Mouse (Mus musculus): ENCODE results near the gene Srp54b. TPM values are rescaled to one million over a fixed set of nuclear protein-coding genes. Genes with fewer than 3 reads are reported as not detected.
"Not testable (repeated sequence)": the region's sequence is repeated elsewhere in the genome, so short reads cannot be mapped to it uniquely, and the experiment has no call there.

The Srp54b gene
- total RNA-seq (2021), result 10 to 100 TPM; 51.3 to 55.1 TPM

- DNase-seq, result not testable (repeated sequence)
These were observed at the start of gene Srp54b for GRCm38 (mm10) chr12:55154559-55155448. Gene Srp54b (plus strand): TSS chr12:55155104.

GRCm38 (mm10) chr12:55112616-55113015 lies 42.3 kb upstream of the Srp54b start:
- not testable (repeated sequence) for DNase-seq

- not testable (repeated sequence) for DNase-seq
These were observed 30.7 kb upstream of the Srp54b start, which contains the start of gene Fam177a for GRCm38 (mm10) chr12:55124242-55124641. Gene Fam177a (plus strand): TSS chr12:55124469.

- not testable (repeated sequence) for DNase-seq
These were observed 30.2 kb upstream of the Srp54b start for GRCm38 (mm10) chr12:55124731-55125130.

DNA sequence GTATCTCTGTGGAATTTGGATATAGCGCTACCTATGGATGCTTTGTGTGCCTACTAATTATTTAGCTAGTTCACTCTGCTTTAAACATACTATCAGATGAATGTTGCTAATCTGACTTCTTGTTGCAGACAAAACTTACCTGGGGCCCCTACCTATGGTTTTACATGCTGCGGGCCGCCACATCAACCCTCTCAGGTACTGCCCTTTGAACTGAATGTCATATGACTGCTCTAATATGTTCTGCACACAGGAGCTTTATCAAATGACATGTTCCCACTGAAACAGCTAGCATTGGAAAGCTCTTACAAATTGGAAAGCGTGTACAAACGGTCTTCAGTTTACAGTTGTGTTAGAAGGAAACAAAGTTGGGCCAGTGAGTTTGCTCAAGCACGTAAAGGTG lies 19.4 kb upstream of the Srp54b start:
- not testable (repeated sequence) for DNase-seq

DNA sequence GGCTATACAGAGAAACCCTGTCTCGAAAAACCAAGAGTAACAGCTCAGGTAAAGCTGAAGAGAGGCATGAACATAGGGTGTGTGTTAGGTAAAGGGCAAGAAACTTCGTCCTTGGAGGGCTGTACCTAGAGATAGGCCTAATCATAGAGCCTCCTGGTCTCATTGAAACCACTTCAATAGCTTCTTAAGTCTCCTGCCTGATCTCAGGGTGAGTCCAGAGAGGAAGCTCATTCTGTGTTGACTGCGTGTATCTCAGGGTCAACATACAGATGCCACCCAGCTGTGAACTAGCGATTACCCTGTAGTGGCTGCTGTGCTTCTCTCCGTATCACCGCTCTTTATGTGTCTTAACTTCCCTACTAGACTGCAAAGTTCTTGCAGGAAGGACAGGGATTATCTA lies 17.0 kb upstream of the Srp54b start:
- not testable (repeated sequence) for DNase-seq

DNA sequence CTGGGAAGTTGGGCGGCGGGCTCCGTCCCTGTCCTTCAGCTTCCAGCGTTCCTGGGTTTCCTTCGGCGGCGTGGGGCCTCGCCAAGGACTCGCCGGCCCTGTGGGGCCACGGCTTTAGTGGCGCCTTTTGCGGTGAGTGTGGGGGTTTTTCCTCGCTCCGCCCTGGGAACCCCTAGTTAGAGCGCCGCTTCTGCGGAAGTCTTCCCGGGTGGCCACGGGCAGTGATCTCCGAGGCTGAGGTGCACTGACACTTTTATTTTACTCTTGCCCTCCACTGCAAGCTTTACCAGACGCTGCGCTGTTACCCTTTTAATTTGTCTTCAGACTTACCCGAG lies 512 bp downstream of the Srp54b start:
- not testable (repeated sequence) for DNase-seq

DNA sequence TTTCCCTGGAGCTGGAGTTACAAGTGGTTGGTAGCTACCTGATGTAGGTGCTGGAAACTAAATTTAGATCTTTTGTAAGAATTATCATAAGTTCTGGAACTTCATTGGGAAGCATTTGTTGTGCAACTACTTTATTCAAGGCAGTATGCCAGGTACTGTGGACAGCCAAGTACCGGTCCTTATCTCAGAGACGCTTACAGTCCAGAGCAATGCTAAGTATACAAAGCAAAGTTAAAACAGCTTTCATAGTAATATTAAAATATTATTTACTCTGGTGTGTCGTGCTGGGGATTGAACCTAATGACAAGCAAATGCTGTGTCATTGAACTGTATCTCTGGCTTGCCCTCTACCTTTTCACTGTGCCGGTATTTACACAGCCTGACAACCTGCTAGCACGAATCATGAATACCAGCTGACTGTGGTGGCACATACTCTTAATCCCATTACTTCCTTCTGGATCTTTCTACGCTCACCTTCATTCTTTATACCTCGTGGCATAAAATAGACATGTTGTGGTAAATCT lies 12.2 kb downstream of the Srp54b start:
- DNase-seq, result not testable (repeated sequence)

DNA sequence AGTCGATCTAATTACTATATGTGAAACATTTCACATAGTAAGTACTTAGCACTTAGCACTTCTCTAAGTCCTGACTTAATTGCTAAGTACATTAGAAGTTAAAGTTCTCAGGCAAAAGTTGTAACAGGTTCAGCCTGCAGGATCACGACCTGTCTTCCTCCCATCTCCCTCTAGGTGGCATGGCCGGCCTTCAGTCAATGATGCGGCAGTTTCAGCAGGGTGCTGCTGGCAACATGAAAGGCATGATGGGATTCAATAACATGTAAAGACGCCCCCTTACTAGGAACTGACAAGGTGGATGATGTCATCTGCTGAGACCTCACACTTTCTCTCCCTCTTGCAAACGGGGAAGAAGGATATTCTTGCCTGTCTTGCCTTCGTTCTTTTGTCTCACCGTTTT lies 32.8 kb downstream of the Srp54b start:
- DNase-seq, result not testable (repeated sequence)

DNA sequence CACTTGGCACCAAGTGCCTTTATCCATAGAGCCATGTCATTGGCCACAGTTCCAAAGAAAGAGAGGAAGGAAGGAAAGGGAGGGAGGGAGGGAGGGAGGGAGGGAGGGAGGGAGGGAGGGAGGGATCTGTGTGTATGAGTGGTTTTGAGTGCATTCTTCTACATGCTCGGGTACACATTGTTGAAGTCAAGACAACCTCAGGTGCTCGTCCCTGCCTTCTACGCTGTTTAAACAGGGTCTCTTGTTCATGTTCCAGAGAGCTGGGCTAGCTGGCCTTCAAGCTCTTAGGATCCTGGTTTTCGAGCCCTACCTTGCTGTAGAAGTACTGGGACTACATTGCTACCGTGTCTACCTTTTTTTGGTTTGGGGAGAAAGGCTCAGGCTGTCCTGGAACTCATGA lies 34.2 kb downstream of the Srp54b start:
- DNase-seq, result not testable (repeated sequence)

DNA sequence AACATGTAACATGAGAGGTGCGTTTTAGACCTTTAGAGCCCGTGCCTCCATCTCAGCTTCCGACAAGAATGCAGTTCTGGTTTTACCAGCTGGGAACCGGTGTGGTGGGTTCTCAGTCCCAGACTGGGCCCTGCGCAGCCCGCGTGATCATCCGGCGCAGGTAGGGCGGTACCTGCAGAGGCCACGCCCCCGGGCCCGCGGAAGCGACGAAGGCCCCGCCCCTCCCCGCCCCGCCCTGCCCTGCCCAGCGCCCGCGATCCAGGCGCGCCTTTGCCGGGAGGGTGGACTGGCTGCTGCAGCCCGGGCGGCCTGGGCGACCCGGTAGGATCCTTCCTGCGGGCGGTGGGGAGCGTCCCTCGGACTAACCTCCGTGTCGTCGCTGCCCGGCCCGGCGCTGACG lies 44.4 kb downstream of the Srp54b start, which contains the start of gene 1700047I17Rik2:
TSS of gene 1700047I17Rik2 (plus strand) at position 287 of the 400 bp plus-strand sequence.
- not testable (repeated sequence) for DNase-seq

DNA sequence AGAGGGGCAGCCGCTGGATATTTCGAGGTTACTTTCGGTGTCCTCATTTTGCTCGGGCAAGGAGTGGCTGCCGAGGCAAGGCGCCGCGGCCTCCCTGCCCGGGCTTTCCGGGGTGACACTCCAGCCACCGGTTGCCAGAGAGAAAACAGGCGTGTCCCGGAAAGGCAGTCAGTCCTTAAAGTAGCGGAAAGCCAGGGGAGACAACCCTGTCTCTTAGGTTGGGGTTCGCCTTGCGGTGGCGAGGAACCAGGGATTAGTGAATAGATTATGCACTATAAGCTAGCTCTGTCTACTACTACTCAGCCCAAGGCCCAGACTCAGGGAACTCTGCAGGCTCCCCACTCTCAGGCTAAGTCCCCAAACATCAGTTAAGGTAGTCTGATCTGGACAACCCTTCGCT lies 44.9 kb downstream of the Srp54b start:
- not testable (repeated sequence) for DNase-seq

GRCm38 (mm10) chr12:55212944-55213343 lies 58.0 kb downstream of the Srp54b start:
- not testable (repeated sequence) for DNase-seq

DNA sequence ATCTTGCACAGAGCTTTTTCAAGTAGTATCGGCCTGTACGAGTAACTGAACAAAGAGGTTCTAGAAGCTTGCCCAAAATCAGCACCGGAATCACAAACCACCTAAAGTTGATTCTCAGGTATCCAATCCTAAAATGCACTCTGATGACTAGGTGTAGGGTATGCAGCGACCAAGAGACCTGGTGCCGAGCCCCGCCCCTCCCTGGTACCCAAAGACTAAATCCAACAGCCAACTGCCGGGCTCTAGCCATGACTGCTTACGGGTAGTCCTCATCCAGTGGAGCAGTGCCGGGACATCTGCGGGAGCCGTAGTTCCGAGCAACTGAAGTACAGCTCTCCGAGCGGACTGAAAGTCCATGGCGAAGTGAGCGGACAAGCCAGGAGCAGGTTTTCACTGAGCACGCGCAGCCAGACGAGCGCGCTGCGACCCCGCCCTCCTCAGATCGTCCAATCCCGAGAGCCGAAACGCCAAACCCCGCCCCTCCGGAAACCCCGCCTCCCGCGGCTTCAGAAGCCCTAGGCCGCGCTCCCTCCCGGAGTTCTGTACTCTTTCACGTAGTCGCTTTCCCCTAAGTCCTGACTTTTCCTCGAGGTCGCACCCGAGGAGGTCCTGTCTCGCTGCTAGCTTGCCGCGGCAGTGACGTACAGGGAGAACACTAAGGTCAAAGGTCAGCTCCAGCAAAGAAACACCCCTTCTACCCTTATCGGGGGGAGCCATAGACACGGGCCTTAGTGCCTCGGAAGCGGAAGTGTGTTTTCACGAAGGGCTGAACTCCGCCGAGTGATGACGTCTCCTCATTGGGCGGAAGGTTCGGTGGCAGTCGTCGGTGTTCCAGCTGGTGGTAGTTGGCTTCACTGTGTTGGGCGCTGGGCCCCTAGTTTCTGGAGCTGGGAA lies 75.0 kb downstream of the Srp54b start, which contains the start of gene Srp54c:
TSS of gene Srp54c (plus strand) at position 543 of the 894 bp plus-strand sequence.
- not testable (repeated sequence) for DNase-seq

- DNase-seq, result not testable (repeated sequence)
These were observed 75.6 kb downstream of the Srp54b start for GRCm38 (mm10) chr12:55230520-55230861.

Other genes starting within 250 kb of the Srp54b start
- not detected for gene Gm20403, start 168.6 kb upstream of the Srp54b start, total RNA-seq (2021)
- gene Baz1a, start 140.8 kb upstream of the Srp54b start, total RNA-seq (2021), result 1 to 10 TPM; 1.1 to 2.3 TPM
- gene 2700097O09Rik, start 75.0 kb upstream of the Srp54b start, total RNA-seq (2021), result 10 to 100 TPM in 1 of 2 experiments, 1 to 10 TPM in 1; 9.2 to 10.4 TPM
- 10 to 100 TPM; 88.8 to 92.2 TPM for gene Srp54a, start 74.8 kb upstream of the Srp54b start, total RNA-seq (2021)
- 10 to 100 TPM in 1 of 2 experiments, 1 to 10 TPM in 1; 8.0 to 17.4 TPM for gene Fam177a, start 30.6 kb upstream of the Srp54b start, total RNA-seq (2021)
- gene 1700047I17Rik2, start 44.5 kb downstream of the Srp54b start, total RNA-seq (2021), result 1 to 10 TPM in 1 of 2 experiments, under 1 TPM in 1; 0.45 to 8.2 TPM
- gene Srp54c, start 75.1 kb downstream of the Srp54b start, total RNA-seq (2021), result 10 to 100 TPM; 38.4 to 40.5 TPM
- 1 to 10 TPM; 8.3 to 9.1 TPM for gene 1110008L16Rik, start 144.5 kb downstream of the Srp54b start, total RNA-seq (2021)
- 10 to 100 TPM; 11.9 to 14.4 TPM for gene Ppp2r3c, start 147.9 kb downstream of the Srp54b start, total RNA-seq (2021)
- gene Psma6, start 229.1 kb downstream of the Srp54b start, total RNA-seq (2021), result 100 to 1,000 TPM; 142 to 152 TPM

All from layer of hippocampus, postnatal 36 days (tissue).